Mouse (Mus musculus): ENCODE data around the gene Arsb.

Arsb gene

GRCm38 (mm10) chr13:93771588-93772278, at the start of gene Arsb:
Gene Arsb, plus strand, starts transcription at chr13:93771630.
- peak; percentile 80 for DNase-seq

GRCm38 (mm10) chr13:93721916-93722315, 49.5 kb upstream of the Arsb start:
- DNase-seq: no peak

- no peak for DNase-seq
Measured at GRCm38 (mm10) chr13:93723455-93723854, 48.0 kb upstream of the Arsb start.

- peak; percentile 49 for DNase-seq
Measured at GRCm38 (mm10) chr13:93724206-93724605, 47.2 kb upstream of the Arsb start.

DNA sequence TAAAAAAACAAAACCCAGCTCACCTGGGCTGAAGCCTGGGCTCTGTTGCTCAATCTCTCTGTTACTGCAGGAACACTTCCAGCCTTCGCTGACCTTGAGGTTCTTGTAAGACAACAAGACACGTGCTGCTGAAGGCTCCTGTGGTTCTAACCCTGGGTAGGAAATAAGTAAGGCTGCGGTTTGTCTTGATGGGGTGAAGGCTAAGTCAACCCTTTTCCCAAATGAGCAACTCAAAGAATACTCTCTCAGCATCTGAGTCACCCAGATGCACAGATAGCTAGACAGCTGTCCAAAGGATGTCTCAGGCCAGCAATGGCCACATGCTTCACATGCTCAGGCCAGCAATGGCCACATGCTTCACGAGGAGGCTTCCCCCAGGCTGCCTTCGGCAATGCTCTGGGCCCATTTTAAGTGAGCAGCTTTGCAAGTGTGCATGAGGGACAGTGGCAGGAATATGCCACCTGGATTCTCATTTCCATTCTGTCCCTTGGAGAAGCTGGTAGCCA, 36.2 kb upstream of the Arsb start:
- no peak for DNase-seq

DNA sequence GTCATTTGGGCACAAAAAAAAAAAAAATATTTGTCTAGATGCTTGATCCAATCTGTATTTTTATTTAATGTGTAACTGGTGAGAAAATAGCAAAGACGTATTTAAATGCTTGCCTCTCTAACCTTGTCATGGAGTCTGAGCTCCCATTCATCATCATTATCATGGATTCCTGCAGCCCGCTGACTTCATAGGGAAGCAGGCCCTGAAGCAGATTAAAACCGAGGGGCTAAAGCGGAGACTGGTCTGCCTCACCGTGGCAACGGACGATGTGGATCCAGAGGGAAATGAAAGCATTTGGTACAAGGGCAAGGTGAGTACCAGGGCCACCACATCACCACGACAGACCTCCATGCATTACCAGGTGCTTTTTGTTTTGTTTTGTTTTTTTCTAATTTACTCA, 27.3 kb upstream of the Arsb start:
- DNase-seq: no peak

- no peak for DNase-seq
Measured at GRCm38 (mm10) chr13:93752597-93753400, 18.6 kb upstream of the Arsb start.

DNA sequence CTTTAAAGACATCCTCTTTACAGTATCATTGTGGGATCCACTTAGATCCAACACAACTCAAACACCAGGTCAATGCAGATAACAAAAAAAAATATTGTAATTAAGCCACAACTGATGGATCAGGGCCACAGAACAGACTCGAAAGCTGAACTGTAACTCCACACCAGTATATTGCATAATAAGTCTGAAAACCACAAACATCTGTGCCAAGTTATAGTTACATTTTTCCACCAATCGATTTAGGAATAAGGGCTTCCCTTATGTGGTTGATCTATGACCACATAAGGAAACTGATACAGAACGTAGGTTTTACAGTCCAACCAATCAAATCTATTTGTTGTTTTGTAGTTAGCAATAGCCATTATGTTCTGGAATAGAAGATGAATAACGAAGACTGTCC, 16.3 kb upstream of the Arsb start:
- DNase-seq: no peak

- DNase-seq: no peak
Measured at GRCm38 (mm10) chr13:93756674-93757073, 14.8 kb upstream of the Arsb start.

GRCm38 (mm10) chr13:93757514-93757913, 13.9 kb upstream of the Arsb start:
- no peak for DNase-seq

DNA sequence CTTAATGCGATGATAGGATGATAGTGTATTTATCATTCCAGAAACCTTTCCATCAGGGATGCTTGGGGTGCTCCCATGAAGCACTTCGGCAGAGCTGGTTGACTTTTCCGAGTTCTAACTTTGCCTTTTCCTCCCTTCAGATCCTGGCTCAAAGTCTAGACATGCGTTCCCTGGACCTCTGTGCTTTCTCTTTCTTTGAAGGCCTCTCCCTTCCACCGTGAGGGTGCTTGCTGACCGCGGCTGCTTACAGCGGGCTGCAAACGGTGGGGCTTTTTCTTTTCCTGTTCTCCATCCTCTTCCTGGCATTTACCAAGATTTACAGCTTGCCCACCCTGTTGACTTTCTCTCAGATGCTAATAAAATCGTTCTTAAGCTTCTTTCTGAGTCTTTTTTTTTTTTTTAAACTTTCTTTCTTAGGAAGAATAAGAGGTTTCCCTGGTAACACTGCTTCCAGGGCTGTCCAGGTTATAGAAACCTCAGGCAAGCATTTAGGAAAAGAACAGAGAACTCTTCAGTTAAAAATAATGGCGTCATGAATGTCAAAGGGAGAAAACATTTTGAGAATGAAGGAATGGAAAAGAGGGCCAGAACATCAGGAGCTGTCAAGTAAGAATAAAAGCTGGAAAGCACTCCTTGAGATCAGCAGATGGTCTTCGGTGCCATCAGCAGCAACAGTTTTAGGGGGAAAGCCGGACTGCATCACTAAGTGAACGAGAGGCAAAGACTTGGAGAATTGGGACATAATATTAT, 13.1 kb upstream of the Arsb start:
- no peak for DNase-seq

- no peak for DNase-seq
Measured at GRCm38 (mm10) chr13:93761831-93762230, 9.6 kb upstream of the Arsb start.

DNA sequence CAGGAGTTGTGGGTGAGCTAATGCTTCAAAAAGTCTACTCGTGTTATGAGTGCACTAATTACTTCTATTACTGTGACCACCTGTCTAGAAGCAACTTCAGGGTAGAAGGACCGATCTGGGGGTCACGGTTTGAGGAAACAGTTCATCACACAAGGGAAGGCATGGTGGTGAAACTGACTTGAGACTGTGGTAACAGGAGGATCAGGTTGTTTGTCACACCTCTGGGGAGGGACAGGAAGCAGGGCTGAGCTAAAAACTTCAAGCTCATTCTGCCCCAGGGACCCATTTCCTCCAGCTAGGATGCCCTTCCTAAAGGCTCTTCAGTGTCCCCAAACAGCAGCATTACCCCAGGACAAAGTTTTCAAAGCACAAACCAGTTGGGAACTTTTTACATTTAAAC, 8.6 kb upstream of the Arsb start:
- no peak for DNase-seq

DNA sequence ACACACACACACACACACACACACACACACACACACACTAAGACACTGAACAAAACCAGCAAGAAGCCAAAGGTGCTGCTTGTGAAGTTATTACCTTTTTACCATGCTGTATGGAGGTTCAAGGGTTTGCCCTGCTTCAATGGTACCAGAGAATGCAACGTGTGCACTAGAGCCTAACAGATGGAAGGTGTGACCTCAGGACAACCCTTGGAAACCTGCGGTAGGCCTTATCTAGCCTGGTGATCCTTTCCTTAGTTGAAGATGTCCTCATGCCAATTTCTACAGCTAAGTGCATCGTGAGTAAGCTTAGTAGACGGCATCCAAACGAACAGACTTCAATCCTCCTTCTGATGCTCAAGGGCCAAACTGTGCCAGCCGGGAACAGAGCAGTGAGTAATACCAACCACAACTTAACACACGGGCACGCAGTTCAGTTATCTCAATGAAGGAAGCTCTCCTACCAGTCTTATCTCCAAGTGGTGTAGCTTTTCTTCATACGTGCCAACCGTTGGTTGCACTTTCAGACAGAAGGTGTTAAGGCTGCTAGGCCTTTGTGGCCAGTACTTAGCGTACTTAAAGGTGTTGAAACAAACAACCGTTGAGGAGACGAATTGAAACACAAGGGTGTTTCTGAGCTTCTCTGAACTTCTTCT, 7.0 kb upstream of the Arsb start:
- no peak for DNase-seq

- no peak for DNase-seq
Measured at GRCm38 (mm10) chr13:93771031-93771587, 321 bp upstream of the Arsb start.

- no peak for DNase-seq
Measured at GRCm38 (mm10) chr13:93772279-93772636, 828 bp downstream of the Arsb start.

- DNase-seq: no peak
Measured at GRCm38 (mm10) chr13:93772861-93773260, 1.4 kb downstream of the Arsb start.

- no peak for DNase-seq
Measured at GRCm38 (mm10) chr13:93773704-93774315, 2.4 kb downstream of the Arsb start.

- no peak for DNase-seq
Measured at GRCm38 (mm10) chr13:93782823-93783222, 11.4 kb downstream of the Arsb start.

- DNase-seq: peak; percentile 57
Measured at GRCm38 (mm10) chr13:93785329-93785728, 13.9 kb downstream of the Arsb start.

DNA sequence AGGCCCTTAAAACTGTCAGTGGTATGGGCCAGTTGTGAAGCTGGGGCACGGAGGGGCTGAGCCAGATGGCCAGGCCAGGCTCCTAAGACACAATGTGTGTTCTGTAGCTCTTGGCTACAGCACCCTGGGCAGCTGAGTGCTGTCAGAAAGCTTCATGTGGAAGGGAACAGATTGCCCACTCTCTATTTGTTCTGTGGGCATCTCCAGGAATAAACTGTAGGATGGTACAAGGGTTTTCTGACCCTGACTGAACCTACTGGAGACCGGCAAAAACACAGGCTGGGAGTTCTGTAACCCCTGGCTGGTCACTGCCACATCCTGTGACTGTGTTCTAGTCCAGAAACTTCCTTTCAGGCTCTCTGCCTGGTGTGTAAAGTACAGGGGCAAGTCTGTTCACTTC, 14.6 kb downstream of the Arsb start:
- DNase-seq: no peak

- no peak for DNase-seq
Measured at GRCm38 (mm10) chr13:93787647-93788046, 16.2 kb downstream of the Arsb start.
